Mouse (Mus musculus) heart, adult 2 months (tissue): ENCODE data around the gene Fbxl4.

ENCODE experiments used
- CTCF ChIP-seq: fragments of 200-600 bp; IDR thresholded peaks from 2 replicates; pipeline ENCODE4 v1.8.1; 2022; ENCODE audit warnings: antibody characterized with exemption, mild to moderate bottlenecking, moderate library complexity
- EP300 ChIP-seq: fragments of 200-500 bp; IDR thresholded peaks from 2 replicates; pipeline ENCODE4 v1.6.1; 2011; ENCODE audit warnings: low read depth, low read length, control low read depth; ENCODE audit not compliant: insufficient read depth
- POLR2A ChIP-seq: fragments of 200-500 bp; IDR thresholded peaks from 2 replicates; pipeline ENCODE4 v1.6.1; 2011; ENCODE audit warnings: mild to moderate bottlenecking, low read depth, low read length, control low read depth; ENCODE audit not compliant: insufficient read depth

- TF ChIP-seq CTCF (no peak), POLR2A (no peak), EP300 (no peak)
Observed at GRCm38 (mm10) chr4:22483548-22483947, 126.2 kb downstream of the Fbxl4 start.
